Mouse (Mus musculus): ENCODE data around the gene Dnajb6.

Gene Dnajb6

GRCm38 (mm10) chr5:29853035-29853434, 117.5 kb downstream of the Dnajb6 start:
- DNase-seq: no peak

GRCm38 (mm10) chr5:29854376-29854775, 118.9 kb downstream of the Dnajb6 start:
- peak in 1 of 2 experiments; percentile 11 for DNase-seq

- no peak for DNase-seq
Measured at GRCm38 (mm10) chr5:29854971-29855370, 119.5 kb downstream of the Dnajb6 start.

GRCm38 (mm10) chr5:29861522-29861921, 126.0 kb downstream of the Dnajb6 start:
- no peak for DNase-seq

- no peak for DNase-seq
Measured at GRCm38 (mm10) chr5:29862388-29862787, 126.9 kb downstream of the Dnajb6 start.

- DNase-seq: no peak
Measured at GRCm38 (mm10) chr5:29864291-29864737, 128.8 kb downstream of the Dnajb6 start.

- DNase-seq: no peak
Measured at GRCm38 (mm10) chr5:29864994-29865393, 129.5 kb downstream of the Dnajb6 start.

Data from spleen, adult 18-20 months (tissue).